Mouse (Mus musculus): ENCODE data around the gene Dis3l2. TPM values are rescaled to one million over a fixed set of nuclear protein-coding genes. Genes with fewer than 3 reads are reported as not detected.

Gene Dis3l2
- polyA plus RNA-seq (2012; rRNA removed), result 11.5 and 13.8 TPM in 2 replicates

- peak; percentile 84 for DNase-seq
- Histone ChIP-seq H3K4me1 (ENCODE audit: control insufficient read depth, insufficient read depth, low read length) (peaks cover 2% of the 10 kb centered on the region; the same call in 1 of the 2 replicates), H3K4me3 (replicated peaks; ENCODE audit: extremely low read depth, low read depth, low read length) (peak within 1 kb of the TSS; percentile 89)
- TF ChIP-seq POLR2A (IDR thresholded peaks at IDR 0.05; ENCODE audit: borderline replicate concordance, extremely low read depth, low read depth, low read length), result peak; percentile 53; the same call in 1 of the 2 replicates
- no peak for TF ChIP-seq CTCF (IDR thresholded peaks at IDR 0.05; ENCODE audit: insufficient read depth, low read length)
- WGBS, result 2% methylated on average over 52 of the region's 54 CpGs
These were observed at the start of gene Dis3l2 for GRCm38 (mm10) chr1:86703300-86703964. TSS of gene Dis3l2 (plus strand) at chr1:86703808.

GRCm38 (mm10) chr1:86657071-86657470 lies 46.5 kb upstream of the Dis3l2 start:
- TF ChIP-seq CTCF (IDR thresholded peaks at IDR 0.05; ENCODE audit: insufficient read depth, low read length) (no peak), POLR2A (IDR thresholded peaks at IDR 0.05; ENCODE audit: borderline replicate concordance, extremely low read depth, low read depth, low read length) (no peak)
- Histone ChIP-seq H3K4me3 (replicated peaks; ENCODE audit: extremely low read depth, low read depth, low read length) (no peak overlapping the region), H3K4me1 (ENCODE audit: control insufficient read depth, insufficient read depth, low read length) (no peaks in the 10 kb centered on the region)
- 55% methylated on average over 5 of the region's 5 CpGs for WGBS
- no peak for DNase-seq

DNA sequence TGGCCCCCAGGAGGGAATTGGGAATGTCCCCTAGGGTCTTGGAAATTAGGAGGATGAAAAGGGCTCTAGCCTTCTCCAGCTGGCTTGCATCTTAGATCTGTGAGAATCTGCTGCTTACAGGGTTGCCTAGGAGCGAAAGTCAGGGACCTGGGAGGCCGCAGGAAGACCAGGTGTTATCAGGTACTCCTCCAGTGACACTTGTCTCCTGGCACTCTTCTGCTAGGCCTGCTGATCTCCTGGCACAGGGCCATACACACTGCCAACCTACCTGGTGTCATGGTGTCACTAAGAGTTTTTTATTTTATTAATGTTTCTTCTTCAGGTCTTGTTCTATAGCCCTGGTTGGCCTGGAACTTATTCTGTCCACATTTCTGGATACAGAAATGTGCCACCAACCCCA lies 38.5 kb upstream of the Dis3l2 start:
- Histone ChIP-seq H3K4me1 (ENCODE audit: control insufficient read depth, insufficient read depth, low read length) (peaks cover 8% of the 10 kb centered on the region), H3K4me3 (replicated peaks; ENCODE audit: extremely low read depth, low read depth, low read length) (no peak overlapping the region)
- TF ChIP-seq POLR2A (IDR thresholded peaks at IDR 0.05; ENCODE audit: borderline replicate concordance, extremely low read depth, low read depth, low read length), result no peak
- TF ChIP-seq CTCF (IDR thresholded peaks at IDR 0.05; ENCODE audit: insufficient read depth, low read length), result no peak
- DNase-seq, result no peak
- 59% methylated on average over 2 of the region's 2 CpGs for WGBS

DNA sequence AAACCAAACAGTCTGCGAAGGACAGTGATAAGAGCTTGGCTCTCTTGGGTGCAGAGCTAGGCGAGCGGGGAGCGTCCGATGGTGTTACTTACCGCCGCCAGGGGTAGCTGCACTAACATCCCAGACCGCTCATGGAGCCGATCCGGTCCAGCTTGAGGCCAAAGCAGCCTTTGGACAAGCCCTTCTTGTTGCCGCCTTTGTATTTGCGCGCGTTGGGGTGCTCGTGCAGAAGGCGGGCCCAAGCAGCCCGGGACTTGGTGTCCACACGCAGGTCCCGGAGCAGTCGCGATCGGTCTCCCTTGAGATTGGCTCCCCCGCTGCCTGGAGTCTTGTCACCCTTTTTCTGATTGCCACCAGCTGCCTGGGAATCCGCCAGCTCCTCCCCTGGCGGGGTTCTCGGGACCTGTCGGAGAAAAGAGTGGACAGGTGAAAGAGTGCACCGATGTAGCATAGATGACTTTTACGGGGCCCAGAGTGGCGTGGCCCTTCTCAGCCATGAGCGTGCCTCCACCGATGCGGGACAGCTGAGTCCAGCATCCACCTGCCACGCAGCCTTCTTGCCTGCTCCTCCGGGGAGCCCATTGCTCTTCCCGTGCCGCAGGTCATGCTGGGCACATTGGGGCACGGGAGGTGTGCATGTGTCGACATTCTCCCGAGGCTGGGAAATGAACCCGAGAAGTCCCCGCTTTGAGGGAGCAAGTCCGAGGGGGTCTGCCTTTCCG lies 33.9 kb upstream of the Dis3l2 start:
- peak; percentile 47 for DNase-seq
- under 1% methylated on average over 44 of the region's 44 CpGs for WGBS
- TF ChIP-seq POLR2A (IDR thresholded peaks at IDR 0.05; ENCODE audit: borderline replicate concordance, extremely low read depth, low read depth, low read length) (no peak), CTCF (IDR thresholded peaks at IDR 0.05; ENCODE audit: insufficient read depth, low read length) (peak; percentile 75)
- Histone ChIP-seq H3K4me3 (replicated peaks; ENCODE audit: extremely low read depth, low read depth, low read length) (peak overlapping the region; percentile 44), H3K4me1 (ENCODE audit: control insufficient read depth, insufficient read depth, low read length) (peaks cover 8% of the 10 kb centered on the region)

DNA sequence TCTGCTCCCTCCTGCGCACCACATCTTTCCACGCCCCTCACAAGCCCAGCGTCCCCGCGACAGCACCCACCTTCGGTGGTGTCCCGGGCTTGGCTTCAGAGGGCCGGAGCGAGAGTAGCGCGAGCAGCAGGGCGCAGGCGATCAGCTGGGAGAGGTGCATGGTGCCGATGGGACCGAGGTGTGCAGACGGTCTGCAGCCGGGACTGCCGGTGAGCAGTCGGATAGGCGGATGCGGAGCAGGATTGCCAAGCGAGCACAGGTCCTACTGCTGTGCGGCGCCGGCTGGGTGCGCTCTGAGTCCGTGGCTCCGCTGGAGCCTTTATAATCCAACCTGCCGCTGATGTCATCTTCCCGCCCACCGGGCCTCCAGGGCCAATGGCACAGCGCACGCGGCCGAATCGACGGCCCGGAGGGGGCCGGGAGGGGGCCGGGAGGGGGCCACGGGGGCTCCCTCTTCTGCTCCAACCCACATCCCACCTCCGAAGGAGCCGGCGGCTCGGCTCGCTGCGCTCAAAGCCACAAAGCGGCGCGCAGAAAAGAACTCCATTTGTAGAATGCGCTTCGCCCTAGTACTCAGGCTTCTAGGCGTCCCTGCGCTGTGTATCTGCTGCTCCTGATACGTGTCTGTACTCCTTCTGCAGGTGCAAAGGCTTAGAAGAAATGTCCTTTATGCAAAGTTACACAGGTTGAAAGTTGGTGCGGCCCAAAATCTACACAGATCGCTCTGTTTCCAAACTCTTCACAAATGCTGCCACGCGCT lies 33.1 kb upstream of the Dis3l2 start, which contains the start of gene Nppc:
Gene Nppc, minus strand, starts transcription at position 293 of the 760 bp plus-strand sequence.
- DNase-seq, result peak; percentile 34
- Histone ChIP-seq H3K4me1 (ENCODE audit: control insufficient read depth, insufficient read depth, low read length) (peaks cover 8% of the 10 kb centered on the region), H3K4me3 (replicated peaks; ENCODE audit: extremely low read depth, low read depth, low read length) (peak within 1 kb of the TSS; percentile 44)
- TF ChIP-seq CTCF (IDR thresholded peaks at IDR 0.05; ENCODE audit: insufficient read depth, low read length), result no peak
- no peak; the same call in 1 of the 2 replicates for TF ChIP-seq POLR2A (IDR thresholded peaks at IDR 0.05; ENCODE audit: borderline replicate concordance, extremely low read depth, low read depth, low read length)
- WGBS, result 6% methylated on average over 59 of the region's 59 CpGs

DNA sequence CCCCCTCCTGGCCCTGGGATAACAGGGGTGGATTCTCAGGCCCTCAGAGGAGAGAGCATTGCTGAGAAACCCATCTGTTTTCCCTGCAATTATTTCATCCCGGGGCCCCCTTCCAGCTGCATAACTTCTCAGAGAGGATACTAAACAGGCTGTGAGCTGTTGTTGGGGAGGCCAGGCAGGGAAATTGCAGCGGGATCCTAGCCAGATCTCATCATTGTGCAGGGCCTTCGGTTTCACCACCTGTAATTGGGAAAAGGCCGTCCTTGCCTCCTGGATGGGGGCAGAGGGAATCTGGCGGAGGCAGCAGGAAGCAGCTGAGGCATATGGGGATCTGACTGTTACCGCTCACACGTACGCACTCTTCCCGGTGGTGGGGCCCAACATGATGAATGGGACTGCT lies 29.2 kb upstream of the Dis3l2 start:
- DNase-seq, result no peak
- Histone ChIP-seq H3K4me1 (ENCODE audit: control insufficient read depth, insufficient read depth, low read length) (peaks cover 6% of the 10 kb centered on the region), H3K4me3 (replicated peaks; ENCODE audit: extremely low read depth, low read depth, low read length) (no peak overlapping the region)
- TF ChIP-seq CTCF (IDR thresholded peaks at IDR 0.05; ENCODE audit: insufficient read depth, low read length), result no peak
- TF ChIP-seq POLR2A (IDR thresholded peaks at IDR 0.05; ENCODE audit: borderline replicate concordance, extremely low read depth, low read depth, low read length), result no peak
- 52% methylated on average over 9 of the region's 9 CpGs for WGBS

- TF ChIP-seq CTCF (IDR thresholded peaks at IDR 0.05; ENCODE audit: insufficient read depth, low read length) (no peak), POLR2A (IDR thresholded peaks at IDR 0.05; ENCODE audit: borderline replicate concordance, extremely low read depth, low read depth, low read length) (no peak)
- 77% methylated on average over 12 of the region's 12 CpGs for WGBS
- no peak overlapping the region for H3K4me3 ChIP-seq (replicated peaks; ENCODE audit: extremely low read depth, low read depth, low read length)
- no peaks in the 10 kb centered on the region for H3K4me1 ChIP-seq (ENCODE audit: control insufficient read depth, insufficient read depth, low read length)
- DNase-seq, result no peak
These were observed 28.5 kb upstream of the Dis3l2 start for GRCm38 (mm10) chr1:86675126-86675525.

- Histone ChIP-seq H3K4me3 (replicated peaks; ENCODE audit: extremely low read depth, low read depth, low read length) (no peak overlapping the region), H3K4me1 (ENCODE audit: control insufficient read depth, insufficient read depth, low read length) (no peaks in the 10 kb centered on the region)
- WGBS, result 80% methylated on average over 3 of the region's 3 CpGs
- no peak for TF ChIP-seq POLR2A (IDR thresholded peaks at IDR 0.05; ENCODE audit: borderline replicate concordance, extremely low read depth, low read depth, low read length)
- TF ChIP-seq CTCF (IDR thresholded peaks at IDR 0.05; ENCODE audit: insufficient read depth, low read length), result no peak
- no peak for DNase-seq
These were observed 26.0 kb upstream of the Dis3l2 start for GRCm38 (mm10) chr1:86677624-86678023.

GRCm38 (mm10) chr1:86678667-86679066 lies 24.9 kb upstream of the Dis3l2 start:
- TF ChIP-seq CTCF (IDR thresholded peaks at IDR 0.05; ENCODE audit: insufficient read depth, low read length), result no peak
- Histone ChIP-seq H3K4me3 (replicated peaks; ENCODE audit: extremely low read depth, low read depth, low read length) (no peak overlapping the region), H3K4me1 (ENCODE audit: control insufficient read depth, insufficient read depth, low read length) (no peaks in the 10 kb centered on the region)
- DNase-seq, result no peak
- 82% methylated on average over 10 of the region's 10 CpGs for WGBS
